Mouse (Mus musculus): ENCODE measurements around the gene Mrgpra6. TPM values are rescaled to one million over a fixed set of nuclear protein-coding genes. Genes with fewer than 3 reads are reported as not detected.

Gene Mrgpra6
- polyA plus RNA-seq, 1 experiment from 2014 or later: not detected

- no peak overlapping the region for H3K9ac ChIP-seq (ENCODE audit: low read length)
- peaks cover 4% of the 10 kb centered on the region; the same call in 1 of the 2 replicates for H3K9me3 ChIP-seq (ENCODE audit: control insufficient read depth, low read length)
- H3K27ac ChIP-seq (replicated peaks in 1 of 2; ENCODE audit: control insufficient read depth in 1 of 2, insufficient read depth in 1 of 2, low read depth in 2 of 2, low read length in 2 of 2): no peak overlapping the region
- WGBS: 79% methylated on average over 9 of the region's 9 CpGs
- H3K4me1 ChIP-seq (ENCODE audit: control insufficient read depth in 2 of 2, insufficient read depth in 2 of 2, low read length in 2 of 2): no peaks in the 10 kb centered on the region
- no peak overlapping the region for H3K4me2 ChIP-seq (ENCODE audit: low read length)
- ATAC-seq (ENCODE audit: insufficient number of reproducible peaks, insufficient read depth, low FRiP score, low read depth): no peak
- no peak overlapping the region for H3K4me3 ChIP-seq (ENCODE audit: control insufficient read depth in 1 of 2, insufficient read depth in 1 of 2, low read depth in 1 of 2, low read length in 2 of 2)
- no peaks in the 10 kb centered on the region for H3K27me3 ChIP-seq (ENCODE audit: control insufficient read depth, insufficient read depth, low read length)
- no peaks in the 10 kb centered on the region for H3K36me3 ChIP-seq (ENCODE audit: control insufficient read depth, insufficient read depth, low read length)
Measured at GRCm38 (mm10) chr7:47157743-47158142, 47.0 kb downstream of the Mrgpra6 start.

GRCm38 (mm10) chr7:47155849-47156248 is 48.9 kb downstream of the Mrgpra6 start:
- ATAC-seq (ENCODE audit: insufficient number of reproducible peaks, insufficient read depth, low FRiP score, low read depth): no peak
- Histone ChIP-seq H3K27me3 (ENCODE audit: control insufficient read depth, insufficient read depth, low read length) (no peaks in the 10 kb centered on the region), H3K27ac (replicated peaks in 1 of 2; ENCODE audit: control insufficient read depth in 1 of 2, insufficient read depth in 1 of 2, low read depth in 2 of 2, low read length in 2 of 2) (no peak overlapping the region), H3K4me2 (ENCODE audit: low read length) (no peak overlapping the region), H3K36me3 (ENCODE audit: control insufficient read depth, insufficient read depth, low read length) (no peaks in the 10 kb centered on the region), H3K4me3 (ENCODE audit: control insufficient read depth in 1 of 2, insufficient read depth in 1 of 2, low read depth in 1 of 2, low read length in 2 of 2) (no peak overlapping the region), H3K4me1 (ENCODE audit: control insufficient read depth in 2 of 2, insufficient read depth in 2 of 2, low read length in 2 of 2) (no peaks in the 10 kb centered on the region), H3K9ac (ENCODE audit: low read length) (no peak overlapping the region), H3K9me3 (ENCODE audit: control insufficient read depth, low read length) (peaks cover 4% of the 10 kb centered on the region; the same call in 1 of the 2 replicates)
- 93% methylated on average over 2 of the region's 2 CpGs for WGBS

GRCm38 (mm10) chr7:47155396-47155795 is 49.3 kb downstream of the Mrgpra6 start:
- H3K9ac ChIP-seq (ENCODE audit: low read length): no peak overlapping the region

GRCm38 (mm10) chr7:47150420-47151061 is 54.2 kb downstream of the Mrgpra6 start:
- WGBS: 14% methylated on average over 11 of the region's 11 CpGs
- Histone ChIP-seq H3K9me3 (ENCODE audit: control insufficient read depth, low read length) (peaks cover 4% of the 10 kb centered on the region; the same call in 1 of the 2 replicates), H3K9ac (ENCODE audit: low read length) (no peak overlapping the region), H3K4me3 (ENCODE audit: control insufficient read depth in 1 of 2, insufficient read depth in 1 of 2, low read depth in 1 of 2, low read length in 2 of 2) (no peak overlapping the region), H3K4me1 (ENCODE audit: control insufficient read depth in 2 of 2, insufficient read depth in 2 of 2, low read length in 2 of 2) (no peaks in the 10 kb centered on the region), H3K27ac (replicated peaks in 1 of 2; ENCODE audit: control insufficient read depth in 1 of 2, insufficient read depth in 1 of 2, low read depth in 2 of 2, low read length in 2 of 2) (no peak overlapping the region), H3K4me2 (ENCODE audit: low read length) (no peak overlapping the region), H3K27me3 (ENCODE audit: control insufficient read depth, insufficient read depth, low read length) (no peaks in the 10 kb centered on the region), H3K36me3 (ENCODE audit: control insufficient read depth, insufficient read depth, low read length) (no peaks in the 10 kb centered on the region)
- ATAC-seq (ENCODE audit: insufficient number of reproducible peaks, insufficient read depth, low FRiP score, low read depth): no peak

More at GRCm38 (mm10) chr7:47155396-47155795, 49.3 kb downstream of the Mrgpra6 start:
- Histone ChIP-seq H3K27ac (replicated peaks in 1 of 2; ENCODE audit: control insufficient read depth in 1 of 2, insufficient read depth in 1 of 2, low read depth in 2 of 2, low read length in 2 of 2) (no peak overlapping the region), H3K4me3 (ENCODE audit: control insufficient read depth in 1 of 2, insufficient read depth in 1 of 2, low read depth in 1 of 2, low read length in 2 of 2) (no peak overlapping the region), H3K36me3 (ENCODE audit: control insufficient read depth, insufficient read depth, low read length) (no peaks in the 10 kb centered on the region), H3K4me2 (ENCODE audit: low read length) (no peak overlapping the region), H3K27me3 (ENCODE audit: control insufficient read depth, insufficient read depth, low read length) (no peaks in the 10 kb centered on the region), H3K4me1 (ENCODE audit: control insufficient read depth in 2 of 2, insufficient read depth in 2 of 2, low read length in 2 of 2) (no peaks in the 10 kb centered on the region), H3K9me3 (ENCODE audit: control insufficient read depth, low read length) (peaks cover 4% of the 10 kb centered on the region; the same call in 1 of the 2 replicates)
- WGBS: 81% methylated on average over 4 of the region's 4 CpGs
- ATAC-seq (ENCODE audit: insufficient number of reproducible peaks, insufficient read depth, low FRiP score, low read depth): no peak

- no peak for ATAC-seq (ENCODE audit: insufficient number of reproducible peaks, insufficient read depth, low FRiP score, low read depth)
- H3K9ac ChIP-seq (ENCODE audit: low read length): no peak overlapping the region
- no peak overlapping the region for H3K27ac ChIP-seq (replicated peaks in 1 of 2; ENCODE audit: control insufficient read depth in 1 of 2, insufficient read depth in 1 of 2, low read depth in 2 of 2, low read length in 2 of 2)
- H3K4me1 ChIP-seq (ENCODE audit: control insufficient read depth in 2 of 2, insufficient read depth in 2 of 2, low read length in 2 of 2): no peaks in the 10 kb centered on the region
- H3K27me3 ChIP-seq (ENCODE audit: control insufficient read depth, insufficient read depth, low read length): no peaks in the 10 kb centered on the region
- H3K9me3 ChIP-seq (ENCODE audit: control insufficient read depth, low read length): no peaks in the 10 kb centered on the region
- no peak overlapping the region for H3K4me3 ChIP-seq (ENCODE audit: control insufficient read depth in 1 of 2, insufficient read depth in 1 of 2, low read depth in 1 of 2, low read length in 2 of 2)
- 79% methylated on average over 7 of the region's 7 CpGs for WGBS
- H3K36me3 ChIP-seq (ENCODE audit: control insufficient read depth, insufficient read depth, low read length): no peaks in the 10 kb centered on the region
- no peak overlapping the region for H3K4me2 ChIP-seq (ENCODE audit: low read length)
Measured at GRCm38 (mm10) chr7:47148298-47148697, 56.4 kb downstream of the Mrgpra6 start.

GRCm38 (mm10) chr7:47146034-47146812 is 58.5 kb downstream of the Mrgpra6 start:
- no peaks in the 10 kb centered on the region for H3K4me1 ChIP-seq (ENCODE audit: control insufficient read depth in 2 of 2, insufficient read depth in 2 of 2, low read length in 2 of 2)
- H3K4me3 ChIP-seq (ENCODE audit: control insufficient read depth in 1 of 2, insufficient read depth in 1 of 2, low read depth in 1 of 2, low read length in 2 of 2): no peak overlapping the region
- no peak overlapping the region for H3K27ac ChIP-seq (replicated peaks in 1 of 2; ENCODE audit: control insufficient read depth in 1 of 2, insufficient read depth in 1 of 2, low read depth in 2 of 2, low read length in 2 of 2)
- WGBS: 58% methylated on average over 12 of the region's 12 CpGs
- ATAC-seq (ENCODE audit: insufficient number of reproducible peaks, insufficient read depth, low FRiP score, low read depth): no peak
- no peaks in the 10 kb centered on the region for H3K9me3 ChIP-seq (ENCODE audit: control insufficient read depth, low read length)
- no peak overlapping the region for H3K9ac ChIP-seq (ENCODE audit: low read length)
- H3K27me3 ChIP-seq (ENCODE audit: control insufficient read depth, insufficient read depth, low read length): no peaks in the 10 kb centered on the region
- no peaks in the 10 kb centered on the region for H3K36me3 ChIP-seq (ENCODE audit: control insufficient read depth, insufficient read depth, low read length)
- H3K4me2 ChIP-seq (ENCODE audit: low read length): no peak overlapping the region

GRCm38 (mm10) chr7:47144299-47144698 is 60.4 kb downstream of the Mrgpra6 start:
- WGBS: 38% methylated on average over 6 of the region's 6 CpGs

More at GRCm38 (mm10) chr7:47144299-47144698, 60.4 kb downstream of the Mrgpra6 start:
- Histone ChIP-seq H3K4me2 (ENCODE audit: low read length) (no peak overlapping the region), H3K9me3 (ENCODE audit: control insufficient read depth, low read length) (no peaks in the 10 kb centered on the region), H3K4me3 (ENCODE audit: control insufficient read depth in 1 of 2, insufficient read depth in 1 of 2, low read depth in 1 of 2, low read length in 2 of 2) (no peak overlapping the region), H3K27me3 (ENCODE audit: control insufficient read depth, insufficient read depth, low read length) (no peaks in the 10 kb centered on the region), H3K4me1 (ENCODE audit: control insufficient read depth in 2 of 2, insufficient read depth in 2 of 2, low read length in 2 of 2) (no peaks in the 10 kb centered on the region), H3K9ac (ENCODE audit: low read length) (no peak overlapping the region), H3K27ac (replicated peaks in 1 of 2; ENCODE audit: control insufficient read depth in 1 of 2, insufficient read depth in 1 of 2, low read depth in 2 of 2, low read length in 2 of 2) (no peak overlapping the region), H3K36me3 (ENCODE audit: control insufficient read depth, insufficient read depth, low read length) (no peaks in the 10 kb centered on the region)
- ATAC-seq (ENCODE audit: insufficient number of reproducible peaks, insufficient read depth, low FRiP score, low read depth): no peak

Data from heart, embryonic 14.5 days (tissue).